Mouse (Mus musculus): Measurements from ENCODE around the gene Defa17. TPM values are rescaled to one million over a fixed set of nuclear protein-coding genes. Genes with fewer than 3 reads are reported as not detected.
"Not testable (repeated sequence)": the region's sequence is repeated elsewhere in the genome, so short reads cannot be mapped to it uniquely, and the experiment has no call there.

Gene Defa17
- polyA plus RNA-seq (2015; fragmentation: Nextera tagmentation; extraction: Ambion mirVana): not detected in 2 replicates

DNA sequence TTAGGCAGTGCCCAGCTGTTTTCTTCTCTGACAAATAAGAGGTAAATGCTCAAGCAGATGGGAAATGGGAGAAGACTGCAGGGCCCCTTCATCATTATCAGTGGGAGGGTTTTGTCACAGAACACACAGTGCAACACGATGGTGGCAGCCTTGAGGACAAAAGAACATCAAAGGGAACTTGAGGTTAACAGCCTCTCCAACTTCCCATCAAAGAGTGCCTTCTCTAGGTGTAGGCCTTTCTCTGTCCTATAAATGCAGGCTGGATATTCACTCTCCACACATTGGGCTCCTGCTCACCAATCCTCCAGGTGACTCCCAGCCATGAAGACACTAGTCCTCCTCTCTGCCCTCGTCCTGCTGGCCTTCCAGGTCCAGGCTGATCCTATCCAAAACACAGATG, at the start of gene Defa17:
Gene Defa17, plus strand, starts transcription at position 301 of the 400 bp plus-strand sequence.
- not testable (repeated sequence) for H3K27me3 ChIP-seq; H3K4me3 ChIP-seq; H3K4me2 ChIP-seq; H3K9me3 ChIP-seq; ATAC-seq (ENCODE audit: borderline replicate concordance, extremely low read depth, low FRiP score, low TSS enrichment); H3K27ac ChIP-seq; H3K36me3 ChIP-seq; H3K4me1 ChIP-seq; H3K9ac ChIP-seq
- no CpG with 5 or more reads among the region's 2 CpGs for WGBS

DNA sequence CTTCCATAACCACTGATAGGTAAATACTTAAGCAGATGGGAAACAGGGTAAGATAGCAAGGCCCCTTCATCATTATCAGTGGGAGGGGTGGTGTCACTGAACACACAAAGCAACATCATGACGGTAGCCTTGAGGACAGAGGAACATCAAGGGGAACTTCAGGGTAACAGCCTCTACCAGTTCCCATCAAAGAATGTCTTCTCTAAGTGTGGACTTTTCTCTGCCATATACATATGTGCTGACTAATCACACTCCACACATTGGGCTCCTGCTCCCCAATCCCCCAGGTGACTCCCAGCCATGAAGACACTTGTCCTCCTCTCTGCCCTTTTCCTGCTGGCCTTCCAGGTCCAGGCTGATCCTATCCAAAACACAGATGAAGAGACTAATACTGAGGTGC, 37.7 kb upstream of the Defa17 start, which contains the start of gene Defa26:
Gene Defa26, plus strand, starts transcription at position 301 of the 400 bp plus-strand sequence.
- not testable (repeated sequence) for H3K4me1 ChIP-seq; ATAC-seq (ENCODE audit: borderline replicate concordance, extremely low read depth, low FRiP score, low TSS enrichment); H3K27ac ChIP-seq; H3K27me3 ChIP-seq; H3K9ac ChIP-seq; H3K9me3 ChIP-seq; H3K4me3 ChIP-seq; H3K36me3 ChIP-seq; H3K4me2 ChIP-seq
- 90% methylated on average over 1 of the region's 1 CpGs for WGBS

GRCm38 (mm10) chr8:21665497-21665896, 9.9 kb downstream of the Defa17 start, which contains the start of gene Defa34:
Gene Defa34 (plus strand): TSS chr8:21665797.
- H3K4me3 ChIP-seq; ATAC-seq (ENCODE audit: borderline replicate concordance, extremely low read depth, low FRiP score, low TSS enrichment); H3K27ac ChIP-seq; H3K9me3 ChIP-seq; H3K9ac ChIP-seq; H3K27me3 ChIP-seq; H3K4me2 ChIP-seq; H3K36me3 ChIP-seq; H3K4me1 ChIP-seq: not testable (repeated sequence)
- 89% methylated on average over 1 of the region's 1 CpGs for WGBS

GRCm38 (mm10) chr8:21703545-21703944, 48.0 kb downstream of the Defa17 start, which contains the start of gene AY761184:
Gene AY761184 (minus strand): TSS chr8:21703645.
- ATAC-seq (ENCODE audit: borderline replicate concordance, extremely low read depth, low FRiP score, low TSS enrichment); H3K4me3 ChIP-seq; H3K4me2 ChIP-seq; H3K27ac ChIP-seq; H3K27me3 ChIP-seq; H3K9ac ChIP-seq; H3K9me3 ChIP-seq; H3K4me1 ChIP-seq; H3K36me3 ChIP-seq: not testable (repeated sequence)
- WGBS: 64% methylated on average over 2 of the region's 2 CpGs

Other genes starting within 250 kb of the Defa17 start
- not detected in 2 replicates for gene Defa36, start 228.4 kb upstream of the Defa17 start, polyA plus RNA-seq (2015; fragmentation: Nextera tagmentation; extraction: Ambion mirVana)
- not detected in 2 replicates for gene Gm7849, start 199.2 kb upstream of the Defa17 start, polyA plus RNA-seq (2015; fragmentation: Nextera tagmentation; extraction: Ambion mirVana)
- gene Defa20, start 146.5 kb upstream of the Defa17 start, polyA plus RNA-seq (2015; fragmentation: Nextera tagmentation; extraction: Ambion mirVana): not detected in 2 replicates
- not detected in 2 replicates for gene Defa32, start 126.7 kb upstream of the Defa17 start, polyA plus RNA-seq (2015; fragmentation: Nextera tagmentation; extraction: Ambion mirVana)
- not detected in 2 replicates for gene Defa37, start 90.4 kb upstream of the Defa17 start, polyA plus RNA-seq (2015; fragmentation: Nextera tagmentation; extraction: Ambion mirVana)
- not detected in 2 replicates for gene Defa28, start 72.8 kb upstream of the Defa17 start, polyA plus RNA-seq (2015; fragmentation: Nextera tagmentation; extraction: Ambion mirVana)
- gene Gm7861, start 61.3 kb upstream of the Defa17 start, polyA plus RNA-seq (2015; fragmentation: Nextera tagmentation; extraction: Ambion mirVana): not detected in 2 replicates
- gene Defa26, start 37.6 kb upstream of the Defa17 start, polyA plus RNA-seq (2015; fragmentation: Nextera tagmentation; extraction: Ambion mirVana): not detected in 2 replicates
- not detected in 2 replicates for gene Defa34, start 10.0 kb downstream of the Defa17 start, polyA plus RNA-seq (2015; fragmentation: Nextera tagmentation; extraction: Ambion mirVana)
- gene AY761184, start 47.9 kb downstream of the Defa17 start, polyA plus RNA-seq (2015; fragmentation: Nextera tagmentation; extraction: Ambion mirVana): not detected in 2 replicates
- not detected in 2 replicates for gene Defa24, start 78.7 kb downstream of the Defa17 start, polyA plus RNA-seq (2015; fragmentation: Nextera tagmentation; extraction: Ambion mirVana)
- not detected in 2 replicates for gene Defb50, start 167.8 kb downstream of the Defa17 start, polyA plus RNA-seq (2015; fragmentation: Nextera tagmentation; extraction: Ambion mirVana)
- not detected in 2 replicates for gene Defb2, start 184.1 kb downstream of the Defa17 start, polyA plus RNA-seq (2015; fragmentation: Nextera tagmentation; extraction: Ambion mirVana)
- gene Defb10, start 203.1 kb downstream of the Defa17 start, polyA plus RNA-seq (2015; fragmentation: Nextera tagmentation; extraction: Ambion mirVana): not detected in 2 replicates
- gene Defb9, start 229.6 kb downstream of the Defa17 start, polyA plus RNA-seq (2015; fragmentation: Nextera tagmentation; extraction: Ambion mirVana): not detected in 2 replicates